Mouse (Mus musculus): ENCODE measurements around the gene Mas1. TPM values are rescaled to one million over a fixed set of nuclear protein-coding genes. Genes with fewer than 3 reads are reported as not detected.

Gene Mas1
- 0.19 and 0.28 TPM in 2 replicates for polyA plus RNA-seq (2014; fragmentation: Nextera tagmentation; extraction: Ambion mirVana)

DNA sequence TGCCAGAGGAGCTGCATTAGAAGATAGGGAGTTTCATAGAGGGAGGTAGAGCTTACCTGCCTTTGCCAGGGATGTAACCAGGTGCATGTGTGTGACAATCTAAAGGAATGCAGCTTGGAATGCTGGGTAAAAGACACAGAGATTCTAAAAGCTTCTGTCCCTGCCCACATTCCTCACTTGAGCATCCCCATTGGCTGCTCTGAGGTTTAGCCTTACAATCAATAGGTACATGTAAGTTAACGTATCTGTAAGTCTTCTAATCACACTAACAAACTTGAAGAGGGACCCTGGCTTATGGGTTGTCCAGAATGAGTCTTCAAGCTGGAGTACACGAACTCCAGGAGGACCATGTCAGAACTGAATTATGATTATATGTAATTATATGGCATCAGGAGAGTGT lies at the start of gene Mas1:
Mas1 (minus strand) TSS at position 101 of the 400 bp plus-strand sequence.
- DNase-seq (ENCODE audit: low spot score) (no peak), ATAC-seq (ENCODE audit: insufficient read depth, low FRiP score, low TSS enrichment) (no peak)
- H3K27ac ChIP-seq (ENCODE audit: low read depth, low read length), result no peak within 1 kb of the TSS
- no peaks in the 10 kb centered on the region for H3K4me1 ChIP-seq (ENCODE audit: control insufficient read depth, insufficient read depth, low read length)
- H3K9ac ChIP-seq (ENCODE audit: low read length), result no peak within 1 kb of the TSS
- H3K36me3 ChIP-seq (ENCODE audit: control insufficient read depth, insufficient read depth, low read length), result no peaks in the 10 kb centered on the region
- no peak within 1 kb of the TSS for H3K4me3 ChIP-seq (ENCODE audit: low read depth, low read length)
- 65% methylated on average over 2 of the region's 2 CpGs for WGBS
- H3K27me3 ChIP-seq (ENCODE audit: control insufficient read depth, insufficient read depth, low read length), result no peaks in the 10 kb centered on the region
- no peak within 1 kb of the TSS for H3K4me2 ChIP-seq (ENCODE audit: low read depth)
- H3K9me3 ChIP-seq (ENCODE audit: control insufficient read depth, low read length), result no peaks in the 10 kb centered on the region

DNA sequence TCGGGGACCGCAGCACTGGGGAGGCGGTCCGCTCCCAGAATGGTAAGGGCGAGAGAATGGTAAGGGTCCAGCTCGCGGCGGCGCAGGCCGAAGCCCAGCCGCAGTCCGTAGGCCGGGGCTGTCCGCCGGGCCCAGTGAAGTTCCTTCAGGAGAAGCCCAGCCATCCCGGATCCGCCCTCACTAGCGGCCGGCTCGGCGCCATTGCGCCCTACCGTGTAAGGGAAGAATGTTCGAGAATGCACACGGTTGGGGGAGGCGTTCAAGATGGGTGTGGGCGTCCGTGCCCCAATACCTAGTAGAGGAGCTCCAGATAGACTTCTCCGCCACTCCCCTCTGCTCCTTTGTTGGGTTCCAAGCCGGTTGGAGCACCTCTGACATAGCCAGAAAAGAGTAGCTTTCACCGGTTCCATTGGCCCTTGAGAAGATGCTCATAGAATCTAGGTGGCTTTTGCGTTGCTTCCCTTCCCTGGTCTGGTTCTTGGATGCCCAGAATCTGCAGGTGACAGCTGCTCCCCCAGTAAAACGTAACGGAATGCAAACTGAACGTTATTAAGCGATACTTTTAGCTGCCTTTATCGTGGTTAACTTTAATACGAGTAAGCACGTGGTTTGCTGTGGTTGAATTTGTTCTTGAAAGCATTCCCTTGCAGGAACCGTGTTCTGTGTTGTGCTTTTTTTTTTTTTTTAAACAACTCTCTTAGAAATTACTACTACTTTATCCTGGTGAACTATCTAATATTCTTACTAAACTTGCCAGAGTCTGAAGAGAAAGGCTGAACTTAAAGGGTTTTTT lies 48.8 kb upstream of the Mas1 start:
- Histone ChIP-seq H3K4me2 (ENCODE audit: low read depth) (peak overlapping the region; percentile 49), H3K4me1 (ENCODE audit: control insufficient read depth, insufficient read depth, low read length) (no peaks in the 10 kb centered on the region; the same call in 1 of the 2 replicates), H3K9ac (ENCODE audit: low read length) (peak overlapping the region; percentile 97), H3K27ac (ENCODE audit: low read depth, low read length) (peak overlapping the region; percentile 85), H3K36me3 (ENCODE audit: control insufficient read depth, insufficient read depth, low read length) (peaks cover 16% of the 10 kb centered on the region), H3K4me3 (ENCODE audit: low read depth, low read length) (peak overlapping the region; percentile 92), H3K9me3 (ENCODE audit: control insufficient read depth, low read length) (no peaks in the 10 kb centered on the region), H3K27me3 (ENCODE audit: control insufficient read depth, insufficient read depth, low read length) (no peaks in the 10 kb centered on the region)
- under 1% methylated on average over 40 of the region's 40 CpGs for WGBS
- peak; percentile 61 for ATAC-seq (ENCODE audit: insufficient read depth, low FRiP score, low TSS enrichment)
- no peak for DNase-seq (ENCODE audit: low spot score)

DNA sequence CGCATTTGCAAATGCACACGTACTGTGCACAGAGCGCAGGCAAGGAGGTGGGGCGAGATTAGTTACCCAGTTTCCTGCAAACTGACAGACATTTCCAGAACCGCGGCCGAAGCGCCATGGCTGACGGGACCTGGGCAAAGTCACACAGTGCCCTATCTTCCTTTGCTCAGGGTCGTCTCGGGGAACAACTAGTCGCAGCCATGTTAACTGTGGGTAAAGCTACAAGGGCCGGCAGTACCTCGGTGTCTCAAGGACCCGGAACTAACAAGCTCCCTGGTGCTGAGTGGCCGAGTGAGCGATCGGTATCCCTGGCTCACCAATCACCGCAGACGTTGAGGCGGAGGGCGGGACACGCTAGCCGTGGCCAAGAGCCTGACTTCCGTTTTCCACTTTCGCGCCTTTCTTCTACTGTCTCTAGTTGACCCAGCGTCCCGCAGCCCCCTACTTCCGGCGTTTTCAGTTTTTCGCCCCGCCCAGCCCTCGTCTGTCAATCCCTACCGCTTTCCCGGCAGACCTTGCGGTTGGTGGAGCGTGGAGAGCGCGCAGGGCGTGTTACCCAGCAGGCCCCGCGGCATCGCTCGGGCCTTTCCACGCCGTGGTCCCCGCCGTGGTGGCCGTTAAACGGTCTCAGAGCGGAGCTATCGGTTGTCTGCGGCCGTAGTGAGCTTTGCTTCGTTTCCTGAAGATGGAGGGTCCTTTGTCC lies 48.1 kb upstream of the Mas1 start, which contains the start of gene Mrpl18:
Mrpl18 (minus strand) TSS at position 465 of the 703 bp plus-strand sequence.
- H3K27me3 ChIP-seq (ENCODE audit: control insufficient read depth, insufficient read depth, low read length), result no peaks in the 10 kb centered on the region
- H3K4me1 ChIP-seq (ENCODE audit: control insufficient read depth, insufficient read depth, low read length), result no peaks in the 10 kb centered on the region; the same call in 1 of the 2 replicates
- peaks cover 13% of the 10 kb centered on the region for H3K36me3 ChIP-seq (ENCODE audit: control insufficient read depth, insufficient read depth, low read length)
- H3K4me2 ChIP-seq (ENCODE audit: low read depth), result peak within 1 kb of the TSS; percentile 86
- no peaks in the 10 kb centered on the region for H3K9me3 ChIP-seq (ENCODE audit: control insufficient read depth, low read length)
- DNase-seq (ENCODE audit: low spot score) (peak; percentile 99), ATAC-seq (ENCODE audit: insufficient read depth, low FRiP score, low TSS enrichment) (peak; percentile 99)
- H3K9ac ChIP-seq (ENCODE audit: low read length), result peak within 1 kb of the TSS; percentile 97
- H3K27ac ChIP-seq (ENCODE audit: low read depth, low read length), result peak within 1 kb of the TSS; percentile 85
- peak within 1 kb of the TSS; percentile 92 for H3K4me3 ChIP-seq (ENCODE audit: low read depth, low read length)
- under 1% methylated on average over 56 of the region's 56 CpGs for WGBS

DNA sequence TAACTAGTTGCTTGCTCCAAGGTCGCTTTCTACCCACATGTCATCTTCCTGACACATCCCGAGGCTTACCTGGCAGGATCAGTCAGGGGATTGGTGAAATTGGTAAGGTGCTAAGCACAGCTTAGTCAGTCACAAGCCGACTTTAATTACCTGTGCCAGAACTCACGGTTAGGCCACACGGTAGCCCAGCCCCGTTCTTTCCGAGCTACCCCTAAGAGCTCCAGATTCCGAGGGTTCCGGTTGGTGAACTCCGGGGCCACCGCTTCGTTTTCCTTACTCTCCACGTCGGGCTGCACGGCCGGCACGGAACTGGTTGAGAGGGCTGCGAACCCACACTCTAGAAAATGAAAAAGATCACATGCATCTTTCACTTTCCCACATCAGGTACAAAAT lies 47.5 kb upstream of the Mas1 start, which contains the start of gene Tcp1:
Tcp1 (plus strand) TSS at position 214 of the 393 bp plus-strand sequence.
- Histone ChIP-seq H3K9me3 (ENCODE audit: control insufficient read depth, low read length) (no peaks in the 10 kb centered on the region), H3K4me3 (ENCODE audit: low read depth, low read length) (peak within 1 kb of the TSS; percentile 92), H3K36me3 (ENCODE audit: control insufficient read depth, insufficient read depth, low read length) (peaks cover 13% of the 10 kb centered on the region), H3K27ac (ENCODE audit: low read depth, low read length) (peak within 1 kb of the TSS; percentile 85), H3K27me3 (ENCODE audit: control insufficient read depth, insufficient read depth, low read length) (no peaks in the 10 kb centered on the region), H3K4me2 (ENCODE audit: low read depth) (peak within 1 kb of the TSS; percentile 86), H3K9ac (ENCODE audit: low read length) (peak within 1 kb of the TSS; percentile 97), H3K4me1 (ENCODE audit: control insufficient read depth, insufficient read depth, low read length) (no peaks in the 10 kb centered on the region; the same call in 1 of the 2 replicates)
- DNase-seq (ENCODE audit: low spot score) (no peak), ATAC-seq (ENCODE audit: insufficient read depth, low FRiP score, low TSS enrichment) (peak; percentile 38; the same call in 1 of the 2 replicates)
- WGBS, result 1% methylated on average over 18 of the region's 18 CpGs

DNA sequence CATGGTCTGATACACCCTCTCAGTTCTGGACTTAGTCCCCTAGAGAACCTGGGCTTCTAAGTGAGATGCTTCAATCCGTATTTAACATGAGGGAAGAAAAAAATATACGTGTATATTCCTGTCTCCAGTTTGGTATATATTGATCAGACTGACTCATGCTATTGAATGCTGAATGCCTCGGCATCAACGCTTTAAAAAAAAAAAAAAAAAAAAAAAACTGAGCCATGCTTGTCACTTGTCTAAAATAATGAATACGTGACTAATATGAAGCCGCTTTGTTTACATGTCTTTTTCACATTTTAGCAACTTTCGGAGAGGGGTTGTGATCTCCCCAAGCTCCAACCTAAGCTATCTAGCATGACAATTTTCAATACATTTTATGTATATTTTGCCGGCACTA lies 42.4 kb upstream of the Mas1 start:
- no peak overlapping the region for H3K9ac ChIP-seq (ENCODE audit: low read length)
- no peak for ATAC-seq (ENCODE audit: insufficient read depth, low FRiP score, low TSS enrichment)
- no peak overlapping the region for H3K27ac ChIP-seq (ENCODE audit: low read depth, low read length)
- no peaks in the 10 kb centered on the region for H3K9me3 ChIP-seq (ENCODE audit: control insufficient read depth, low read length)
- DNase-seq (ENCODE audit: low spot score), result no peak
- no peaks in the 10 kb centered on the region for H3K27me3 ChIP-seq (ENCODE audit: control insufficient read depth, insufficient read depth, low read length)
- no peaks in the 10 kb centered on the region; the same call in 1 of the 2 replicates for H3K4me1 ChIP-seq (ENCODE audit: control insufficient read depth, insufficient read depth, low read length)
- no peak overlapping the region for H3K4me2 ChIP-seq (ENCODE audit: low read depth)
- H3K4me3 ChIP-seq (ENCODE audit: low read depth, low read length), result no peak overlapping the region
- WGBS, result 90% methylated on average over 8 of the region's 8 CpGs
- peaks cover 7% of the 10 kb centered on the region for H3K36me3 ChIP-seq (ENCODE audit: control insufficient read depth, insufficient read depth, low read length)

DNA sequence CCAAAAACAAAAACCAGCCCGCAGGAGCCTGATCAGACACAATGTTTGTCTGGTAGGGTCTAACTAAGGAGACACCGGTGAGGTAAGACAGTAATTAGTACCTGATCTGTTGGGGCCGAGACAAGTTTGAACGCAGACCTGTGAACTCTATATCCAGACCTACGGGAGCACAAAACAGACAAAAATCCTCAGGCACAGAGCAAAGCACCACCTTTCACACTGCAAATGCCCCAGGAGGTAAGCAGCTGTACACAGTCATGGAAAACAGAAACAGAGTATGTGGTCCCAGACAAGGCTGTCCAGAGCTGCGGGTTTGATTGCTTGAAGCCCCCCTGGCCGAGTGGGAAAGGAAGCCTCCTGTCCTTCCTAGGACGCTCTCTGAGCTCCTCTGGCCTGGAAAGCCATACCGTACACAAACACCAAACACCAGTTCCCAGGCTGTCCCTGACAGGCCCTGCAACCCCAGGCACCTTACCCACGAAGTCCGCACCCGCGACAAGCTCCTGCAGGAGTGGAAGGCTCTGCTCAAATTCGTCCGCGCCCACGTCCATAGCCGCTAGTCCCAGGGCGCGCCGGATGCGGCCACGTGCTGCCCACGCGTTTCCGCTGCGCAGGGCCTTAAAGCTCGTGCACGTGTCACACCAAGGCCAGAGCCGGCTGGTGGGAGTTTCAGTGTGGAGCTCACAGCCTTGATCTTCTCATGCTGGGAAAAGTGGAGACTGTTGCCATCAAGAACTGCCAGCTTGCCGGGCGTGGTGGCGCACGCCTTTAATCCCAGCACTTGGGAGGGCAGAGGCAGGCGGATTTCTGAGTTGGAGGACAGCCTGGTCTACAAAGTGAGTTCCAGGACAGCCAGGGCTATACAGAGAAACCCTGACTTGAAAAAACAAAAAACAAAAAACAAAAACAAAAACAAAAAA lies 41.7 kb upstream of the Mas1 start, which contains the start of gene Pnldc1:
Pnldc1 (minus strand) TSS at position 870 of the 920 bp plus-strand sequence.
- Histone ChIP-seq H3K27me3 (ENCODE audit: control insufficient read depth, insufficient read depth, low read length) (no peaks in the 10 kb centered on the region), H3K27ac (ENCODE audit: low read depth, low read length) (no peak within 1 kb of the TSS), H3K4me3 (ENCODE audit: low read depth, low read length) (no peak within 1 kb of the TSS), H3K9ac (ENCODE audit: low read length) (no peak within 1 kb of the TSS), H3K36me3 (ENCODE audit: control insufficient read depth, insufficient read depth, low read length) (peaks cover 7% of the 10 kb centered on the region), H3K9me3 (ENCODE audit: control insufficient read depth, low read length) (no peaks in the 10 kb centered on the region), H3K4me2 (ENCODE audit: low read depth) (no peak within 1 kb of the TSS), H3K4me1 (ENCODE audit: control insufficient read depth, insufficient read depth, low read length) (no peaks in the 10 kb centered on the region)
- ATAC-seq (ENCODE audit: insufficient read depth, low FRiP score, low TSS enrichment) (no peak), DNase-seq (ENCODE audit: low spot score) (no peak)
- WGBS, result 77% methylated on average over 35 of the region's 35 CpGs

DNA sequence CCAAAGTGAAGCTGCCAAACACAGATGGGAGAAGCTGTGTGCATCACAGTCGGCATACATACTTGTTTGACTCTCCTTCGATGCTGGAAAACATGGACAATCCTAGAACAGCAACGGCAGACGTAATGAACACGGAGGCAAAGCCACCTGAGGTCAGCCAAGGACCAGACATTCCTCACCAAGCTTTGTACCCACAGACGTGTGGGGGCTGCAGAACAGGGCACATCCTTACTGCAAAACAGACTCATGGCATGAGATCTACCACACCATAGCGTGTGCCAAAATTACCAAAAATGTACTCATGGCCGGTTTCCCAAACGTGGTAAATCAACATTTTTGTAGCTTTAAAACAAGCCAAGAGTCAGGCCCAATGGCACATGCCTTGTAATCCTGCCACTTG lies 38.5 kb upstream of the Mas1 start:
- H3K4me2 ChIP-seq (ENCODE audit: low read depth), result no peak overlapping the region
- no peaks in the 10 kb centered on the region for H3K9me3 ChIP-seq (ENCODE audit: control insufficient read depth, low read length)
- no peaks in the 10 kb centered on the region for H3K4me1 ChIP-seq (ENCODE audit: control insufficient read depth, insufficient read depth, low read length)
- DNase-seq (ENCODE audit: low spot score) (no peak), ATAC-seq (ENCODE audit: insufficient read depth, low FRiP score, low TSS enrichment) (no peak)
- H3K27ac ChIP-seq (ENCODE audit: low read depth, low read length), result no peak overlapping the region
- WGBS, result 89% methylated on average over 9 of the region's 9 CpGs
- H3K27me3 ChIP-seq (ENCODE audit: control insufficient read depth, insufficient read depth, low read length), result no peaks in the 10 kb centered on the region
- H3K4me3 ChIP-seq (ENCODE audit: low read depth, low read length), result no peak overlapping the region
- no peak overlapping the region for H3K9ac ChIP-seq (ENCODE audit: low read length)
- no peaks in the 10 kb centered on the region for H3K36me3 ChIP-seq (ENCODE audit: control insufficient read depth, insufficient read depth, low read length)

DNA sequence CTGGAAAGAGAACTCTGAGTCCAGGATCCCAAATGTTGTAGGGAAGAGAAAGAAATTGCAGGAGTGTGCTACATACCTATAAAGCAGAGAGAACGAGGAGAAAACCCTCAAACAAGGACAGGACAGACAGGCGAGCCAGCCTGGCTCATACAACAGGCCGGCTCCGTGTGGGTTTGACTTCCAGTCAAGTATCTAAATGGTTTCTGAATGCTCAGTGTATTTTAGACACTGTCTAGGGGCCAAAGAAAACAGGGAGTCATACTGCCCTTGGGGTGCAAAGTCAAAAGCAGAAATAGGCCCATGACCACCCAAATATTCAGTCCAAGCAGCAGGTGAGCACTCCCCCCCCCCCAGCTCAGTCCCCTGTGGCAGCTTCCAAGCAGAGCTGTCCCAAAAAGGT lies 37.9 kb upstream of the Mas1 start:
- Histone ChIP-seq H3K27ac (ENCODE audit: low read depth, low read length) (no peak overlapping the region), H3K9me3 (ENCODE audit: control insufficient read depth, low read length) (no peaks in the 10 kb centered on the region), H3K4me1 (ENCODE audit: control insufficient read depth, insufficient read depth, low read length) (no peaks in the 10 kb centered on the region), H3K27me3 (ENCODE audit: control insufficient read depth, insufficient read depth, low read length) (no peaks in the 10 kb centered on the region), H3K9ac (ENCODE audit: low read length) (no peak overlapping the region), H3K4me2 (ENCODE audit: low read depth) (no peak overlapping the region), H3K4me3 (ENCODE audit: low read depth, low read length) (no peak overlapping the region), H3K36me3 (ENCODE audit: control insufficient read depth, insufficient read depth, low read length) (no peaks in the 10 kb centered on the region)
- WGBS, result 78% methylated on average over 4 of the region's 4 CpGs
- DNase-seq (ENCODE audit: low spot score), result no peak
- ATAC-seq (ENCODE audit: insufficient read depth, low FRiP score, low TSS enrichment), result no peak

Data from neural tube, embryonic 11.5 days (tissue).